In the genomic region with DNA sequence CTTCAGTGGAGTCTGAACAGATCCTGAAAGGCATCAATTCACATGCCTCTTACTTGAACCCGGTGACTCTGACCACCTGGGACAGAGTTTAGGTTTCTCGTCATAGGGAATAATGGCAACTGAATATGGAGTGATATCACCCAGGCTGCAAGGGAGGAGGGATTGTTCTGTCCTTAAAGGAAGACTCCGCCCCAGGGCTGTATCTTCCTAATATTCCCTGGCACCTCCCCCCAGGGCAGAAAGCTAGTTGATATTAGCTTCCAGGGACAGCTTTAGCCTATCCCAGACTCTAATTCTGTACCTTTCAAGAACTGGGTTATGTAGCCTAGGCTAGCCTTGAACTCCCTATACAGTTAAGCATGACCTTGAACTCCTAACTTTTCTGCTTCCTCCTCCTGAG, we compare ENCODE assay signal across 29 mouse cellular contexts. TPM values are rescaled to one million over a fixed set of nuclear protein-coding genes. Genes with fewer than 3 reads are reported as not detected.
DNase-seq lines count a peak whose midpoint lies in the region; ATAC-seq and TF ChIP-seq lines count a peak whose summit lies in the region.
"Had no signal": no experiment of that assay in that cellular context is flagged by ENCODE, and none has a peak within 500 bp of the region (broad histone marks: within the 10 kb centered on the region; RNA-seq: fewer than 3 reads in every experiment).

No protein-coding gene starts in this region.

- 82% methylated on average over 3 of the region's 3 CpGs for WGBS in heart, adult 2 months
- WGBS in heart, postnatal 0 days = 77% methylated on average over 3 of the region's 3 CpGs
- 89% methylated on average over 3 of the region's 3 CpGs for WGBS in embryonic facial prominence, embryonic 14.5 days

- no peaks in the 10 kb centered on the region for H3K27me3 ChIP-seq in heart, adult 2 months (ENCODE audit: control insufficient read depth, insufficient read depth, low read length)
- H3K27me3 ChIP-seq in heart, postnatal 0 days (ENCODE audit: control insufficient read depth, insufficient read depth, low read length) = peaks cover 16% of the 10 kb centered on the region
- H3K27me3 ChIP-seq in embryonic facial prominence, embryonic 14.5 days (replicated peaks; ENCODE audit: control insufficient read depth, insufficient read depth, low read length) = no peaks in the 10 kb centered on the region
- H3K27me3 ChIP-seq: neural tube, embryonic 15.5 days; stomach, embryonic 15.5 days had no signal

- intact Hi-C loops in heart, adult 2 months (cut with DNase I) = no loop called here
- intact Hi-C loops in heart, postnatal 25 days (cut with DNase I) = loop anchor here (5.0 kb wide), 1 partner anchor 222 kb away; no protein-coding TSS in a partner anchor
- intact Hi-C loops in heart, postnatal 14 days (cut with DNase I) = loop anchor here (10.0 kb wide), 1 partner anchor 220 kb away; no protein-coding TSS in a partner anchor

- H3K36me3 ChIP-seq in heart, adult 2 months (ENCODE audit: control insufficient read depth, insufficient read depth, low read length) = no peaks in the 10 kb centered on the region
- no peaks in the 10 kb centered on the region for H3K36me3 ChIP-seq in heart, postnatal 0 days (replicated peaks; ENCODE audit: control insufficient read depth, insufficient read depth, low read length)
- H3K36me3 ChIP-seq in embryonic facial prominence, embryonic 14.5 days (ENCODE audit: control insufficient read depth, insufficient read depth, low read length) = 0 out of 2 replicates have a peak, but pooled peaks cover 2% of the 10 kb centered on the region
- H3K36me3 ChIP-seq: forebrain, embryonic 10.5 days; liver, embryonic 15.5 days; midbrain, embryonic 12.5 days; neural tube, embryonic 15.5 days; stomach, embryonic 15.5 days had no signal

- peak in 1 of 2 experiments; percentile 27 for DNase-seq in heart, adult 2 months
- DNase-seq in heart, postnatal 25 days (ENCODE audit: low spot score) = no peak
- DNase-seq in heart, postnatal 0 days (ENCODE audit: low spot score) = no peak
- no peak for DNase-seq in heart, postnatal 14 days
- DNase-seq in embryonic facial prominence, embryonic 14.5 days (ENCODE audit: low spot score) = no peak
- DNase-seq in lung, postnatal 25 days (ENCODE audit: low spot score) = peak; percentile 45
- no peak for DNase-seq in cerebellum, postnatal 25 days
- DNase-seq: adrenal gland, postnatal 36 days; cerebellum, adult 18-20 months; cerebellum, postnatal 36 days; embryo, embryonic 11 days; gastrocnemius, postnatal 14 days; kidney, adult 18-20 months; kidney, postnatal 4 days; layer of hippocampus, adult 9-11 months; liver; thymus, adult 2 months; thymus, postnatal 4 days had no signal

- H3K4me1 ChIP-seq in heart, adult 2 months (ENCODE audit: control insufficient read depth, insufficient read depth, low read length) = peaks cover 10% of the 10 kb centered on the region
- peaks cover 8% of the 10 kb centered on the region for H3K4me1 ChIP-seq in heart, postnatal 0 days (ENCODE audit: control insufficient read depth, insufficient read depth)
- peaks cover 65% of the 10 kb centered on the region for H3K4me1 ChIP-seq in embryonic facial prominence, embryonic 14.5 days (ENCODE audit: control insufficient read depth, insufficient read depth, low read length)

- no peak for TF ChIP-seq CTCF in heart, adult 2 months (IDR thresholded peaks at IDR 0.05)
- no peak for TF ChIP-seq CTCF in heart, postnatal 0 days (IDR thresholded peaks at IDR 0.05; ENCODE audit: low read depth)

- no peaks in the 10 kb centered on the region for H3K9me3 ChIP-seq in heart, postnatal 0 days (replicated peaks; ENCODE audit: control insufficient read depth, low read length)
- no peaks in the 10 kb centered on the region for H3K9me3 ChIP-seq in embryonic facial prominence, embryonic 14.5 days (ENCODE audit: control insufficient read depth, low read length)
- H3K9me3 ChIP-seq: forebrain, embryonic 10.5 days; liver, embryonic 15.5 days; midbrain, embryonic 12.5 days; neural tube, embryonic 15.5 days; stomach, embryonic 15.5 days had no signal

- peak overlapping the region; percentile 51 for H3K27ac ChIP-seq in heart, adult 2 months
- peak overlapping the region; percentile 55; the same call in 1 of the 2 replicates for H3K27ac ChIP-seq in heart, postnatal 0 days (ENCODE audit: low read depth)
- no peak overlapping the region for H3K27ac ChIP-seq in embryonic facial prominence, embryonic 14.5 days (replicated peaks; ENCODE audit: low read depth, low read length)
- H3K27ac ChIP-seq: forebrain, embryonic 10.5 days; hindbrain, embryonic 14.5 days; liver, embryonic 15.5 days; midbrain, embryonic 12.5 days; neural tube, embryonic 15.5 days; stomach, embryonic 15.5 days had no signal

- H3K79me2 ChIP-seq in heart, adult 2 months (replicated peaks; ENCODE audit: control insufficient read depth, insufficient read depth, low read length) = no peaks in the 10 kb centered on the region

- ATAC-seq in heart, postnatal 0 days (ENCODE audit: insufficient read depth, low read depth) = no peak
- no peak for ATAC-seq in embryonic facial prominence, embryonic 14.5 days (ENCODE audit: low read depth)
- no peak for ATAC-seq in cerebellum, adult (ENCODE audit: insufficient number of reproducible peaks, low FRiP score, low TSS enrichment)
- ATAC-seq: forebrain, embryonic 16.5 days; inflammation-experienced regulatory T-cells, adult 6 months; Patski had no signal

- peak overlapping the region; percentile 42; the same call in 1 of the 2 replicates for H3K4me3 ChIP-seq in heart, adult 2 months
- peak overlapping the region; percentile 48; the same call in 1 of the 2 replicates for H3K4me3 ChIP-seq in heart, postnatal 0 days (ENCODE audit: low read depth, low read length)
- H3K4me3 ChIP-seq in embryonic facial prominence, embryonic 14.5 days (ENCODE audit: low read depth, low read length) = 0 out of 2 replicates have a peak overlapping the region, but pooled peaks have one; percentile 57
- H3K4me3 ChIP-seq: forebrain, embryonic 10.5 days; liver, embryonic 15.5 days; midbrain, embryonic 12.5 days; neural tube, embryonic 15.5 days had no signal

- H3K9ac ChIP-seq in heart, adult 2 months (ENCODE audit: low read depth, low read length) = no peak overlapping the region
- H3K9ac ChIP-seq in heart, postnatal 0 days (replicated peaks; ENCODE audit: low read depth, low read length) = no peak overlapping the region
- no peak overlapping the region for H3K9ac ChIP-seq in embryonic facial prominence, embryonic 14.5 days (ENCODE audit: low read depth, low read length)
- H3K9ac ChIP-seq: hindbrain, embryonic 14.5 days; liver, embryonic 15.5 days; midbrain, embryonic 12.5 days; neural tube, embryonic 15.5 days; stomach, embryonic 15.5 days had no signal

- peak overlapping the region; percentile 22 for H3K4me2 ChIP-seq in heart, postnatal 0 days (ENCODE audit: low read depth, low read length)
- H3K4me2 ChIP-seq in embryonic facial prominence, embryonic 14.5 days (ENCODE audit: low read depth, low read length) = peak overlapping the region; percentile 90
- H3K4me2 ChIP-seq: hindbrain, embryonic 14.5 days; liver, embryonic 15.5 days; midbrain, embryonic 12.5 days; neural tube, embryonic 15.5 days had no signal

- no peak for TF ChIP-seq EP300 in heart, adult 2 months (IDR thresholded peaks at IDR 0.05; ENCODE audit: insufficient read depth, low read depth, low read length)
- TF ChIP-seq EP300 in heart, postnatal 0 days (IDR thresholded peaks at IDR 0.05; ENCODE audit: low read depth) = no peak

- no peak for TF ChIP-seq POLR2A in heart, adult 2 months (IDR thresholded peaks at IDR 0.05; ENCODE audit: insufficient read depth, low read depth, low read length)

RNA-seq across cellular contexts. Expression of a gene that starts 2.1 kb away (rescaled TPM):
- 10 to 100 TPM; 33.5 to 49.9 TPM for total RNA-seq in heart, adult 2 months (2021)
- 124 and 131 TPM in 2 replicates for polyA plus RNA-seq in heart, adult 2 months (2012; rRNA removed)
- total RNA-seq in heart, postnatal 25 days (2021) = 100 to 1,000 TPM; 147 to 183 TPM
- 313 and 411 TPM in 2 replicates for total RNA-seq in heart, postnatal 0 days (2014; rRNA removed; ENCODE audit: low replicate concordance)
- 362 and 388 TPM in 2 replicates for polyA plus RNA-seq in heart, postnatal 0 days (2015; fragmentation: Nextera tagmentation; extraction: Ambion mirVana)
- total RNA-seq in heart, postnatal 14 days (2021) = 100 to 1,000 TPM; 409 to 606 TPM
- 152 and 188 TPM in 2 replicates for polyA plus RNA-seq in embryonic facial prominence, embryonic 14.5 days (2014; fragmentation: Nextera tagmentation; extraction: Ambion mirVana)
- total RNA-seq: megakaryocyte progenitor cell, adult 5-6 weeks had no signal
- polyA plus RNA-seq: Patski had no signal

RNA-seq across cellular contexts. Expression of a gene that starts 56.6 kb away (rescaled TPM):
- total RNA-seq in heart, adult 2 months (2021) = 1 to 10 TPM; 4.0 to 5.0 TPM
- polyA plus RNA-seq in heart, adult 2 months (2012; rRNA removed) = 7.3 and 8.1 TPM in 2 replicates
- total RNA-seq in heart, postnatal 25 days (2021) = 1 to 10 TPM; 4.7 to 5.0 TPM
- 6.9 and 12.1 TPM in 2 replicates for total RNA-seq in heart, postnatal 0 days (2014; rRNA removed; ENCODE audit: low replicate concordance)
- polyA plus RNA-seq in heart, postnatal 0 days (2015; fragmentation: Nextera tagmentation; extraction: Ambion mirVana) = 2.4 TPM in 2 replicates
- 1 to 10 TPM; 7.3 to 8.1 TPM for total RNA-seq in heart, postnatal 14 days (2021)
- polyA plus RNA-seq in embryonic facial prominence, embryonic 14.5 days (2014; fragmentation: Nextera tagmentation; extraction: Ambion mirVana) = 6.2 and 8.5 TPM in 2 replicates
